Mouse (Mus musculus): ENCODE results near the gene Slc35g2.

Slc35g2 gene

GRCm38 (mm10) chr9:100570626-100571233 lies at the start of gene Slc35g2:
Gene Slc35g2, minus strand, starts transcription at chr9:100571090.
- DNase-seq (ENCODE audit: low spot score), result peak; percentile 9

- no peak for DNase-seq (ENCODE audit: low spot score)
Measured at GRCm38 (mm10) chr9:100616947-100617346, 46.1 kb upstream of the Slc35g2 start.

GRCm38 (mm10) chr9:100613501-100614071 lies 42.7 kb upstream of the Slc35g2 start:
- no peak for DNase-seq (ENCODE audit: low spot score)

GRCm38 (mm10) chr9:100605985-100606554 lies 35.2 kb upstream of the Slc35g2 start:
- DNase-seq (ENCODE audit: low spot score), result no peak

- DNase-seq (ENCODE audit: low spot score), result no peak
Measured at GRCm38 (mm10) chr9:100605522-100605921, 34.6 kb upstream of the Slc35g2 start.

GRCm38 (mm10) chr9:100603156-100603555 lies 32.3 kb upstream of the Slc35g2 start:
- DNase-seq (ENCODE audit: low spot score), result no peak

- no peak for DNase-seq (ENCODE audit: low spot score)
Measured at GRCm38 (mm10) chr9:100602130-100602529, 31.2 kb upstream of the Slc35g2 start.

- DNase-seq (ENCODE audit: low spot score), result no peak
Measured at GRCm38 (mm10) chr9:100599761-100600328, 29.0 kb upstream of the Slc35g2 start.

GRCm38 (mm10) chr9:100597546-100597945 lies 26.7 kb upstream of the Slc35g2 start, which contains the start of gene Stag1:
Gene Stag1, plus strand, starts transcription at chr9:100597798.
- no peak for DNase-seq (ENCODE audit: low spot score)

GRCm38 (mm10) chr9:100596317-100596716 lies 25.4 kb upstream of the Slc35g2 start:
- DNase-seq (ENCODE audit: low spot score), result no peak

- no peak for DNase-seq (ENCODE audit: low spot score)
Measured at GRCm38 (mm10) chr9:100590462-100590861, 19.6 kb upstream of the Slc35g2 start.

GRCm38 (mm10) chr9:100584031-100584430 lies 13.1 kb upstream of the Slc35g2 start:
- DNase-seq (ENCODE audit: low spot score), result no peak

GRCm38 (mm10) chr9:100582883-100583575 lies 12.1 kb upstream of the Slc35g2 start:
- DNase-seq (ENCODE audit: low spot score), result no peak

- no peak for DNase-seq (ENCODE audit: low spot score)
Measured at GRCm38 (mm10) chr9:100581543-100582492, 10.9 kb upstream of the Slc35g2 start.

- DNase-seq (ENCODE audit: low spot score), result no peak
Measured at GRCm38 (mm10) chr9:100580196-100580740, 9.4 kb upstream of the Slc35g2 start.

- no peak for DNase-seq (ENCODE audit: low spot score)
Measured at GRCm38 (mm10) chr9:100573942-100574341, 3.1 kb upstream of the Slc35g2 start.

- DNase-seq (ENCODE audit: low spot score), result no peak
Measured at GRCm38 (mm10) chr9:100573300-100573699, 2.4 kb upstream of the Slc35g2 start.

- no peak for DNase-seq (ENCODE audit: low spot score)
Measured at GRCm38 (mm10) chr9:100571511-100571910, 621 bp upstream of the Slc35g2 start.

- DNase-seq (ENCODE audit: low spot score), result no peak
Measured at GRCm38 (mm10) chr9:100569798-100570625, 878 bp downstream of the Slc35g2 start.

GRCm38 (mm10) chr9:100560251-100560890 lies 10.5 kb downstream of the Slc35g2 start:
- DNase-seq (ENCODE audit: low spot score), result no peak
